Mouse (Mus musculus) retina, postnatal 1 day (tissue): ENCODE results near the gene Ssna1.

Experiments used
- DNase-seq: peaks from one replicate; pipeline ENCODE4 v3.0.0-alpha.2; 2012

Ssna1 gene

DNA sequence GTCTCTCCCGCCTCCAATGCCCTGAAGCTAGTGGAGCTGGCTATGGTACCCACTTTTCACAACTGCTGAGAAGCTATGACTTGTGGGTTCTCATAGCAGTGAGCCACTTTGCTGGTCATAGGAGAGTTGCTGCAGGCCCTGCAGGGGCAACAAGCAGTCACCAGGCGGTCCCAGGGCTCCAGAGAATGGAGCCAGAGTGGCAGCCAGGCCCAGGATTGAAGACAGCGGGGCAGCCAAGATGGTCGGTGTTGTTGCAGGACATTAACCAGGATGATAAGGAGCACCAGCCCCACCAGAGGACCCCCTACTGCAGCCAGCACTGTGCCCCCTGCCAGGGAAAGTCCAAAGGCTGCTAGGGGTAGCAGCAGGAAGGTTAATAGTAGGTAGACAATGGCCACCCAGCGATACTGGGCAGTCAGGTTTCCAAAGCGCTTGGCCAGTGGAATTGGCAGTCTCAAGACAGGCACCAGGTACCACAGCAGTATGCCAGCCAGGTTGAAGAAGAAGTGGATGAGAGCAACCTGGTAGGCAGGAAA, 43.2 kb downstream of the Ssna1 start:
- no peak for DNase-seq

GRCm38 (mm10) chr2:25228431-25228889, 43.8 kb downstream of the Ssna1 start:
- peak; percentile 94 for DNase-seq

DNA sequence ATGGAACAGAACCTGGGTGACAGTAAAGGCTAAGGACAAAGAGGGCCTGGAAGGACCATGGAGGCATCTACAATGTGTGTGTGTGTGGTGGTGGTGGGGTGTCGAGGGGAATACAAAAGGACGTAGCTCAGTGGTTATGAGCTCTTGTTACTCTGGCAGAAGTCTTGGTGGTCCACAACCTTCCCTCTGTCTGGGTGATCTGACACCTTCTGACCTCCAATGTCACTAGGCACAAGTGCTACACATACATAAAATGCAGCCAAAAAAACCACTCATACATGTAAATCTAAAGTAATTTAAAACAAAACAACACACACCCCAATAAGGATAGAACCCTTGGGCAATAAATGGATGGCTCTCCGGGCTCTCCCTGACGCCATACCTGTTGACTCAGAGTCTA, 44.8 kb downstream of the Ssna1 start:
- no peak for DNase-seq

- DNase-seq: no peak
Observed at GRCm38 (mm10) chr2:25226864-25227263, 45.4 kb downstream of the Ssna1 start.

- DNase-seq: no peak
Observed at GRCm38 (mm10) chr2:25225811-25226379, 46.3 kb downstream of the Ssna1 start.

DNA sequence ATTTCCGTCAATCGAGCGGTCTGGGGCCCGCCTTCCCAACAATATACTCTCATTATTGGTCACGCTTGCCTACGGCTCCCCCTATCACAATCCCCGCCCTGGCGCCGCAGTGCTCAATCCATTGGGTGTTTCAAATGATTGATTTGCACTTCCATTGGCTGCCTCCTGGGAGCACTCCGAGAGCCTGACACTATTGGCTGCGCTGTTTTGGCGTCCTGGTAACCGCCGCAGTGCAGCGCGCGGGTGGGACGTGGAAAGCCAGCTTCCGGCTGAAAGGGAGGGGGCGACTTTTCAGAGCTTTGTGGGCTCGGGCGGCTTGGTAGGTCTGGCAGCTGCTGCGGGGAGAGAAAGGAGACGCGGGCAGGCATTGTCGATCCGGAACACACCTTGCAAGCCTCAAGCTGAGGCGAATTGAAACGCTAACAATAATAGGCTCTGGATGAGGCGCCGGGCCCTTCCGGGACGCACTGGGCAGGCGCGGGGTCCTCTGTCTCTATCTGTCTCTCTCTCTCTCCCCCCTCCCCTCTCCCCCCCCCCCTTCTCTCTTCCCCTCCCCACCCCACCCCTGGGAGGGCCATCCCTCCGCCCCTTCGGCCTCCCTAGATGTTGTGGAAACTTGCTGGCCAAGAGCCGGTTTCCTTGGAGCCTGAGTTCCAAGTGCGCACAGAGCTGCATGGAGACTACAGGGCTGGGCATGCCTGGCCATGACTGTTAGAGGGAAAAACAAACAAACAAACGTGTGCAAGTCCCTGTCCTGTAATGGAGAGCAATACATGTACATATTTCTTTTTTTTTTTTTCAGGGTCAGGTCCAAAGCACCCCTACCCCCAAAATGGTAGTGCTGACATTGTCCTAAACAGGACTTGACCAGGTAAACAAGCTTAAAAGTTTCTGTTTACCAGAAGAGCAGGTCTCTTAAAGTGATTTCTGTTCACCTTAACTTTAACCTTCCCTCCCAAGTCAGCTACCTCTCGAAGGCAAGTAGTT, 47.2 kb downstream of the Ssna1 start:
- peak; percentile 100 for DNase-seq

GRCm38 (mm10) chr2:25224492-25224765, 47.8 kb downstream of the Ssna1 start, which contains the start of gene Tubb4b:
Tubb4b (minus strand) TSS chr2:25224702.
- no peak for DNase-seq

- DNase-seq: no peak
Observed at GRCm38 (mm10) chr2:25223681-25224491, 48.4 kb downstream of the Ssna1 start.

- DNase-seq: no peak
Observed at GRCm38 (mm10) chr2:25221331-25221772, 50.9 kb downstream of the Ssna1 start.
